Mouse (Mus musculus) 3T3-L1 (cell line): ENCODE data around the gene Fitm2.
"Not testable (repeated sequence)": the region's sequence is repeated elsewhere in the genome, so short reads cannot be mapped to it uniquely, and the experiment has no call there.

Experiments used
- DNase-seq: peaks from one replicate; pipeline ENCODE4 v3.0.0-alpha.2; 2015; ENCODE audit warnings: low read depth, low spot score

The Fitm2 gene

GRCm38 (mm10) chr2:163463251-163463769 is 9.1 kb downstream of the Fitm2 start:
- no peak for DNase-seq

GRCm38 (mm10) chr2:163462801-163463200 is 9.6 kb downstream of the Fitm2 start:
- no peak for DNase-seq

GRCm38 (mm10) chr2:163462386-163462785 is 10.0 kb downstream of the Fitm2 start:
- DNase-seq = no peak

GRCm38 (mm10) chr2:163461307-163461706 is 11.1 kb downstream of the Fitm2 start:
- not testable (repeated sequence) for DNase-seq

GRCm38 (mm10) chr2:163460622-163461021 is 11.8 kb downstream of the Fitm2 start:
- DNase-seq = no peak

GRCm38 (mm10) chr2:163459380-163459779 is 13.0 kb downstream of the Fitm2 start:
- no peak for DNase-seq

GRCm38 (mm10) chr2:163458539-163459265 is 13.7 kb downstream of the Fitm2 start:
- no peak for DNase-seq

GRCm38 (mm10) chr2:163453378-163453777 is 19.1 kb downstream of the Fitm2 start:
- DNase-seq = no peak

GRCm38 (mm10) chr2:163452738-163453137 is 19.7 kb downstream of the Fitm2 start:
- peak; percentile 52 for DNase-seq

- DNase-seq = peak; percentile 65
These were observed 21.6 kb downstream of the Fitm2 start for GRCm38 (mm10) chr2:163450668-163451295.

GRCm38 (mm10) chr2:163449276-163449675 is 23.2 kb downstream of the Fitm2 start:
- no peak for DNase-seq

GRCm38 (mm10) chr2:163447375-163447774 is 25.1 kb downstream of the Fitm2 start:
- no peak for DNase-seq

- DNase-seq = no peak
These were observed 28.4 kb downstream of the Fitm2 start for GRCm38 (mm10) chr2:163444017-163444416.

GRCm38 (mm10) chr2:163443543-163443942 is 28.9 kb downstream of the Fitm2 start:
- no peak for DNase-seq

- no peak for DNase-seq
These were observed 32.9 kb downstream of the Fitm2 start for GRCm38 (mm10) chr2:163439488-163439887.

- peak; percentile 51 for DNase-seq
These were observed 33.6 kb downstream of the Fitm2 start for GRCm38 (mm10) chr2:163438619-163439451.

GRCm38 (mm10) chr2:163438246-163438618 is 34.2 kb downstream of the Fitm2 start, which contains the start of gene Gdap1l1:
Gene Gdap1l1, plus strand, starts transcription at chr2:163438476.
- DNase-seq = no peak

- no peak for DNase-seq
These were observed 34.6 kb downstream of the Fitm2 start for GRCm38 (mm10) chr2:163437800-163438199.

GRCm38 (mm10) chr2:163433971-163434370 is 38.5 kb downstream of the Fitm2 start:
- DNase-seq = no peak

- DNase-seq = no peak
These were observed 41.1 kb downstream of the Fitm2 start for GRCm38 (mm10) chr2:163431289-163431688.

- no peak for DNase-seq
These were observed 44.0 kb downstream of the Fitm2 start for GRCm38 (mm10) chr2:163428346-163429011.
